Mouse (Mus musculus): ENCODE measurements around the gene Tmem80. TPM values are rescaled to one million over a fixed set of nuclear protein-coding genes. Genes with fewer than 3 reads are reported as not detected.

Tmem80 gene
- polyA plus RNA-seq, 1 experiment from 2014 or later, result 45.0 TPM

DNA sequence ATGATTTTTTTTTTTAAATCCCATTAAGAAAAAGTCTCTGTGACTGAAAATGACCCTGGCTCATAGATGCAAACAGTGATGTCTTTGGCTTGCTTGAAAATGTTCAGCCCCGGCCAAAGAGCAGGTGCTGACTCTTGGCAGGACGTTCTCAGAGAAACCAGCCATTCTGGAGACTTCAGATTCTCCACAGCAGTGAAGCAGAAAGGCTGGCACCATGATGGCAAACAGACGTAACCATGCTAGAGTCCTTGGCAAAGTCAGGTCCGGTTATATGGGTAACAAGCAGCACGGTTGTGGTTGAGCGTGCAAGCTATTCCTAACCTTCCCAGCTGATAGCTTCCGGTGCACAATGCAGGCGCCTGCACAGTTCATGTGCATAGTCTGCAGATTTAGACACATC is 28.4 kb upstream of the Tmem80 start:
- H3K4me1 ChIP-seq, result peaks cover 5% of the 10 kb centered on the region
- H3K4me3 ChIP-seq, result no peak overlapping the region
- no peak for ATAC-seq (ENCODE audit: low FRiP score, low read depth)
- H3K27me3 ChIP-seq, result peaks cover 24% of the 10 kb centered on the region
- 95% methylated on average over 8 of the region's 8 CpGs for WGBS
- H3K9me3 ChIP-seq, result no peaks in the 10 kb centered on the region
- no peak overlapping the region for H3K4me2 ChIP-seq (replicated peaks)
- peaks cover 76% of the 10 kb centered on the region for H3K36me3 ChIP-seq
- H3K27ac ChIP-seq, result no peak overlapping the region
- H3K9ac ChIP-seq, result no peak overlapping the region

DNA sequence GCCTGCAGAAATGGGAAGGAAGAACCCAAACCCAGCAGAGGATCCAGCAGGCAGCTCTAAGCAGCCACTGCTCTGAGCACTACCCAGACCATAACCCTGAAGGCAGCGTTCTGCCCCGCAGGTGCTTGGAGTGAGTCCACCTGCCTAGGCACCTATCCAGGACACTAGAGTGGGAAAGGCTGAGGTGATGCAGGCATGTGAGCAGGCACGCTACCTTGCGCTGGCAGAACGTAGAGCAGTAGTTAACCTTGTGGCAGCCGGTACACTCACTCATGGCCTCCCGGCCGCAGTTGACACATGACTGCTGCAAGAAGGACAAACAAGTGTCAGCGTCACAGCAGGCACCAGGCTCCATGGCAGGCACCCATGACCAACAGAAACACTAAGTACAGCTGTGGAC is 26.2 kb upstream of the Tmem80 start:
- Histone ChIP-seq H3K4me2 (replicated peaks) (no peak overlapping the region), H3K9me3 (no peaks in the 10 kb centered on the region), H3K27me3 (peaks cover 2% of the 10 kb centered on the region), H3K36me3 (peaks cover 94% of the 10 kb centered on the region), H3K4me1 (no peaks in the 10 kb centered on the region), H3K27ac (no peak overlapping the region), H3K9ac (no peak overlapping the region), H3K4me3 (no peak overlapping the region)
- WGBS, result 95% methylated on average over 9 of the region's 9 CpGs
- no peak for ATAC-seq (ENCODE audit: low FRiP score, low read depth)

DNA sequence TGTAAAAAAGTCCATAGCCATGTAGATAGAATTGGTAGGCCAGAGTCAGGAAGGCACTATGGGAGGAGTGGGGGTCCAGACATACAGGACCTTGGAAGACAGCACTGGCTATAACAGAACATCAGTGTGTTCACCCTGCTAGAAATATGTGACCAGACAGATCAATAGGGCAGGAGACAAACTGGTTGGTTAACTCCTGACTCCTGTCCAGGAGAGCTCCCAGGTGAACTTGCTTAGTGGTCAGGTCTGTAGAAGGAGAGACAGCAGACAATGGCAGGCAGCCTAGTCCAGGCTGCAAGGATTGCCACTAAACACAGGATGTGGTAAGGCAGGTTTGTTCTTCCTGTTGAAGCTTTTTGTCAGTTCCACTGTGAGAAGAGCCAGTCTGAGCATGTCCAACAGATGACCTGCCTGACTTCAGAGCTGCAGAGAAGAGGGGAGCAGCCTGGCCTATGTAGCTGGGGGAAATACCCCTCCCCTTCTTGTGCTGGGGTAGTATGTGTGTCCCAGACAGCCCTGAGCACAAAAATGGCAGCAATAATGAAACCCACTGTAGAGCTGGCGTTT is 24.8 kb upstream of the Tmem80 start:
- peaks cover 93% of the 10 kb centered on the region for H3K36me3 ChIP-seq
- 77% methylated on average over 1 of the region's 1 CpGs for WGBS
- H3K4me2 ChIP-seq (replicated peaks), result no peak overlapping the region
- no peaks in the 10 kb centered on the region for H3K9me3 ChIP-seq
- no peak overlapping the region for H3K27ac ChIP-seq
- H3K9ac ChIP-seq, result no peak overlapping the region
- H3K27me3 ChIP-seq, result no peaks in the 10 kb centered on the region
- no peak overlapping the region for H3K4me3 ChIP-seq
- no peak for ATAC-seq (ENCODE audit: low FRiP score, low read depth)
- H3K4me1 ChIP-seq, result no peaks in the 10 kb centered on the region

DNA sequence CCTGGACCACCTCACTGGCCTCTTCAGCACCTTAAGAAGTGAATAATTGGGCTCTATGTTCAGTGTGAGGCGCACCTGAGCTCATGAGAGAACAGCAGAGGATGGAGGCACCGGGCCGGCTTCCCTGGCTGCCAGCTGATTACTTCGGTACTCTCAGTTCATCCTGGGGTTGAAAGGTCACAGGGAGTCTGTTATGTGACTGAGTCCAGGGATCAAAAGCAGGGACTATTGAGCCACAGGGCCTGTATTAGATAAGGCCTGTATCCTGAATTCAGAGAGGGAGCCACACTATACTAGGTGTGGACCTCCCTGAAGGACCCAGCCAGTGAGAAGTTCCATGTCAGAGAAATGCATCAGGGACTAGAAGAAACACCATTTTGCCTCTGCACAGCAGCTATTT is 23.0 kb upstream of the Tmem80 start:
- H3K36me3 ChIP-seq, result peaks cover 98% of the 10 kb centered on the region
- no peak for ATAC-seq (ENCODE audit: low FRiP score, low read depth)
- no peak overlapping the region for H3K4me2 ChIP-seq (replicated peaks)
- 92% methylated on average over 4 of the region's 4 CpGs for WGBS
- H3K27me3 ChIP-seq, result no peaks in the 10 kb centered on the region
- no peaks in the 10 kb centered on the region for H3K9me3 ChIP-seq
- H3K27ac ChIP-seq, result no peak overlapping the region
- H3K9ac ChIP-seq, result no peak overlapping the region
- no peak overlapping the region for H3K4me3 ChIP-seq
- no peaks in the 10 kb centered on the region for H3K4me1 ChIP-seq

DNA sequence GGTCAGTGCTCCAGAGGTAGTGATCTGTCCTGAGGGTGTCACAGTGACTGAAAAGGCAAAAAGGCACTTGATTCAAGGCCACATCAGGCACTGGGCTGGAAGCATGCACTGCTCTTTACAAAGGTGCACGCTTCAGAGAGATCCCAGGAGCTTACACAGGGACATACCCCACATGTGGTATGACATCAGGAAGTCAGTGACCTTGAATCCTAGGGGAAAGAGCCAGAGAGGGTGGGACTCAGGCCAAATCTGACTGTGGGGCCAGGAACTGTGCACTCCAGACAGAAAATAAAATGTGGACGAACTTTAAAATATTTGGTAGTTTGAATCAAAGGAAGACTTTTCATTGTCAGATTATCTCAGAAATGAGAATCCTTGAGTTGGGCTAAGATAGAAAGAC is 13.1 kb upstream of the Tmem80 start:
- ATAC-seq (ENCODE audit: low FRiP score, low read depth), result no peak
- Histone ChIP-seq H3K4me2 (replicated peaks) (no peak overlapping the region), H3K27ac (no peak overlapping the region), H3K27me3 (no peaks in the 10 kb centered on the region), H3K9ac (no peak overlapping the region), H3K4me1 (no peaks in the 10 kb centered on the region), H3K4me3 (no peak overlapping the region), H3K36me3 (peaks cover 99% of the 10 kb centered on the region), H3K9me3 (no peaks in the 10 kb centered on the region)
- 85% methylated on average over 2 of the region's 2 CpGs for WGBS

DNA sequence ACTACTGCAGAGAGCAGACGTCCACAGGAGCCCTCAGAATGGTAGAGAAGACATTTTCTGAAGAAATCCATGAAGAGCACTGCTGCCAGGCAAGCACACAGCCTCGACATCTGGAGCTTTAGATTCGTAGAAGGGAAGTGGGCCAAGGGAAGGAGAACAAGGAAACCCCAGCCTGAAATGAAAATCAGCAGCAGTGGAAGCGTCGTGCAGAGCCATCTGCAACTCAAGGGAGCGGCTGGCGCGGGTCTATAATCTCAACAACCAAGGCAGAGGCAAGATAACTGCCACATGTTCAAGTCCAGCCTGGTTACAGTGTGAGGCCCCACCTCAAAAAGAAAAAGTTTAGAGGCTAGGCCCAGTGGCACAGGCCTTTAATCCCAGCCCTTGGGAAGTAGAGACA is 12.5 kb upstream of the Tmem80 start:
- H3K27me3 ChIP-seq, result no peaks in the 10 kb centered on the region
- H3K4me1 ChIP-seq, result no peaks in the 10 kb centered on the region
- H3K4me3 ChIP-seq, result no peak overlapping the region
- no peaks in the 10 kb centered on the region for H3K9me3 ChIP-seq
- 83% methylated on average over 8 of the region's 8 CpGs for WGBS
- H3K36me3 ChIP-seq, result peaks cover 97% of the 10 kb centered on the region
- H3K9ac ChIP-seq, result no peak overlapping the region
- ATAC-seq (ENCODE audit: low FRiP score, low read depth), result no peak
- no peak overlapping the region for H3K4me2 ChIP-seq (replicated peaks)
- H3K27ac ChIP-seq, result no peak overlapping the region

DNA sequence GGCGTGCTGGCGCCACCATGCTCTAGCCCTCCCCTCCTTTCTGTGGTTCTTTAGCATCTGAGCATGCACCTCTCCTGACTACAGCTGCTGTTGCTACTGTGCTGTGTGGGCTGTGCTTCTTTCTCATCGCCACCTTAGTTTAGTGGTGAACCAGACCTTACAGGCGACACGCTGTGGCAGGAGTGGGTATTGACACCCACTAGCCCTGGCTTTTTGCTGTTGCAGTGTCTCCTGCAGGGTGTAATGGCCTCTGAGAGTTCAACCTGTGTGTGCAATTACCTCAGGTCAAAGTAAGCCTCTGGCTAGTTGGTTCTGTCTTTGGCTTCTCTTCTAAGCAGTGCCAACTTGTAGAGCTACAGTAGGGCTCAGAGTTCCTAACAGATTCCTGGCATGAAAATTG is 11.6 kb upstream of the Tmem80 start:
- H3K9me3 ChIP-seq, result no peaks in the 10 kb centered on the region
- no peak for ATAC-seq (ENCODE audit: low FRiP score, low read depth)
- no peak overlapping the region for H3K4me2 ChIP-seq (replicated peaks)
- no peak overlapping the region for H3K4me3 ChIP-seq
- no peak overlapping the region for H3K9ac ChIP-seq
- WGBS, result 76% methylated on average over 5 of the region's 5 CpGs
- H3K36me3 ChIP-seq, result peaks cover 97% of the 10 kb centered on the region
- no peak overlapping the region for H3K27ac ChIP-seq
- H3K4me1 ChIP-seq, result no peaks in the 10 kb centered on the region
- H3K27me3 ChIP-seq, result no peaks in the 10 kb centered on the region

DNA sequence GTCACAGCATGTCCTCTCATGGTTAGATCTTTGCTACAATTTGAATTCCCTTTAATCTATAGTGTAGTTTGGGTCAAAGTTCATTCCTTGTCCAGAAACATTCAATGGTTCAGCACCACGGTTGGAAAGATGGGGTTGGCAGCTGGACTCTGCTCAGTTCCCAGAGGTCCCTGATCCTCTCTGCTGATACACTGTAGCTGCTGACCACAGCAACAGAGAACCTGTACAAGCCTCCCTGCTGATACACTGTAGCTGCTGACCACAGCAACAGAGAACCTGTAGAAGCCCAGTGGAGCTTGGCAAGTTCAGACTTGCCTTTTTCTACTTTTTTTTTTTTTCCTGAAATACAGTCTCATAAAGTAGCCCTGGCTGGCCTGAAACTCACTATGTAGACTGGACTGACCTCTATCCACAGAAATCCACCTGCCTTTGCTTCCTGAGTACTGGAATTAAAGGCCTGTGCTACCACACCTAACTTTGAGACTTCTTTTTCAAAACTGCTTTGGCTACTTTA is 9.9 kb upstream of the Tmem80 start:
- Histone ChIP-seq H3K27ac (no peak overlapping the region), H3K36me3 (peaks cover 97% of the 10 kb centered on the region), H3K27me3 (no peaks in the 10 kb centered on the region), H3K4me3 (no peak overlapping the region), H3K4me2 (replicated peaks) (no peak overlapping the region), H3K9me3 (no peaks in the 10 kb centered on the region), H3K4me1 (no peaks in the 10 kb centered on the region), H3K9ac (no peak overlapping the region)
- WGBS, result 88% methylated on average over 1 of the region's 1 CpGs
- ATAC-seq (ENCODE audit: low FRiP score, low read depth), result no peak

DNA sequence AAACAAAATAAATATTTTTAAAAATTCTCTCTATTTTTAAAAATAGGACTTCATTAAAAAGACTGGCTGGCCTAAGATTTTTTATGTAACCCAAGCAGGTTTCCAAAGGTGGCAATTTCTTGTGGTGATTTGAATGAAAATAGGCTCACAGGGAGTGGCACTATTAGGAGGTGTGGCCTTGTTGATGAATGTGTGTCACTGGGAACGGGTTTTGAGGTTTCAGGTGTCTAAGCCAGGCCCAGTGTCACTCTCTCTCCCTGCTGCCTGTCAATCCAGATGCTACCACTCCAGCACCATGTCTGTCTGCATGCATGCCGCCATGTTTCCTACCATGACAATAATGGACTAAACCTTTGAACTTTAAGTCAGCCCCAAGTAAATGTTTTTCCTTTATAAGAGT is 8.1 kb upstream of the Tmem80 start:
- H3K9ac ChIP-seq, result no peak overlapping the region
- H3K4me2 ChIP-seq (replicated peaks), result no peak overlapping the region
- no peak for ATAC-seq (ENCODE audit: low FRiP score, low read depth)
- H3K27ac ChIP-seq, result no peak overlapping the region
- H3K36me3 ChIP-seq, result peaks cover 99% of the 10 kb centered on the region
- H3K4me3 ChIP-seq, result no peak overlapping the region
- H3K4me1 ChIP-seq, result 0 out of 2 replicates have a peak, but pooled peaks cover 3% of the 10 kb centered on the region
- 68% methylated on average over 2 of the region's 2 CpGs for WGBS
- no peaks in the 10 kb centered on the region for H3K27me3 ChIP-seq
- no peaks in the 10 kb centered on the region for H3K9me3 ChIP-seq

DNA sequence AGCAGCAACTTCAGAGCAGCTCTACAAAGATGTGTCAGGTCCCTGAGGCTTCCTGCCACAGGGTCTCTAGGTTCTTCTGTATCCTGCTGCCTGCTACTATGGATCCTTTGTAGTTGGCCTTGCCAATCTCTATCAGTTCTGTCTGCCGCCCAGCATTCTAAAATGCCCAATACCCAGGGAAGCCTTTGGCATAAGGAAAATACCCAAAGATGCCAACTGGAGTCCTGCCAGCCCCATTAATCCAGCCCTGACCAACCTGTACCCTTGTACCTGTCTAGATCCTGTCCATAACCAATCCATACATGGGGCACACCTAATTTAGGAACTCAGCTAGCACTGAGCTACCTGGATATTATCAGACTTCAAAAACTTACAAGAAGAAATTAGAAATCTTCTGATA is 2.9 kb upstream of the Tmem80 start:
- H3K9ac ChIP-seq, result peak overlapping the region; percentile 19; the same call in 1 of the 2 replicates

DNA sequence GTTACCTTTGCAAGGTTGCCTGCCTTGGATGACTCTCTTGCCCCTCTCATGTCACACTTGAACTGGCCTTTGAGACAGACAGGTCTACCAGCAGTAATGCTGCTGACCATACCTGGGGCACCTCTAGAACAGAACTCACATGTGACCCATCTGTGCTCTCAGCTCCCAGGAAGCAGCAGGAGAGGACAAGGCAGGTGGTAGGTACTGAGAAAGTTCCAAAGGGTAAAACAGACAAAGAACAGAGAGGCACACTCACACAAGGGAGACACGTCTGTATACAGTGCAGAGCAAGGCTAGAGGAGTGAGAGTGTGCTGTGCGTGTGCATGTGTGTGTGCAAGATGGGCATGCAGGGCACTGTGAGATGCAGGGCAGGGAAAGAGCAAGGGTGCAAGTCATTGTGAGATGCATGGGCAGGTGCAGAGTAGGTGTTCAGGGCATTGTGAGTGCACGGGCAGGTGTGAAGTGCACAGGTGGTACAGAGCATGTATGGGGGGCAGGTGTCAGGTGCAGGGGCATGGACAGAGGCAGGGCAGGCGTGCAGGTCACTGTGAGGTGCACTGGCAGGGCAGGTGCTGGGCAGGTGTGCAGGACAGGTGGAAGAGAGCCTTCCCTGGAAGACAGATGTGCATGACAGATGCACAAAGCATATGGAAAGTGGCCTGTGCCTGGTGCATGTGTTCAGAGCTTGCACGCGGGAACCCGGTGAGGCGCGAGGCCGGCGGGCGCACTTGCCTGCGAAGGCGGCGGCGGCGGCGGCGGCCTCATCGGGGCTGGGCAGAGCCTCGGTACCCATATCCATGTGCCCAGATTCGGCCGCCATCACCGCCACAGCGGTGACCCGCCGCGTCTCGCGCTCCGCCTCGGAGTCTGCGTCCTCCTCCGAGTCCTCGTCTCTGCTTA is 743 bp upstream of the Tmem80 start:
- ATAC-seq (ENCODE audit: low FRiP score, low read depth), result peak; percentile 7
- peak overlapping the region; percentile 99 for H3K27ac ChIP-seq
- 5% methylated on average over 35 of the region's 35 CpGs for WGBS
- peaks cover 31% of the 10 kb centered on the region for H3K4me1 ChIP-seq
- peak overlapping the region; percentile 59 for H3K4me3 ChIP-seq
- no peaks in the 10 kb centered on the region for H3K27me3 ChIP-seq
- peak overlapping the region; percentile 98 for H3K4me2 ChIP-seq (replicated peaks)
- H3K9me3 ChIP-seq, result no peaks in the 10 kb centered on the region
- peaks cover 35% of the 10 kb centered on the region for H3K36me3 ChIP-seq
- H3K9ac ChIP-seq, result peak overlapping the region; percentile 91

More for the DNA sequence above, 2.9 kb upstream of the Tmem80 start:
- Histone ChIP-seq H3K4me3 (no peak overlapping the region), H3K4me1 (peaks cover 31% of the 10 kb centered on the region), H3K27ac (no peak overlapping the region), H3K9me3 (no peaks in the 10 kb centered on the region), H3K27me3 (no peaks in the 10 kb centered on the region), H3K36me3 (peaks cover 48% of the 10 kb centered on the region), H3K4me2 (replicated peaks) (no peak overlapping the region)
- WGBS, result 100% methylated on average over 1 of the region's 1 CpGs
- ATAC-seq (ENCODE audit: low FRiP score, low read depth), result no peak

DNA sequence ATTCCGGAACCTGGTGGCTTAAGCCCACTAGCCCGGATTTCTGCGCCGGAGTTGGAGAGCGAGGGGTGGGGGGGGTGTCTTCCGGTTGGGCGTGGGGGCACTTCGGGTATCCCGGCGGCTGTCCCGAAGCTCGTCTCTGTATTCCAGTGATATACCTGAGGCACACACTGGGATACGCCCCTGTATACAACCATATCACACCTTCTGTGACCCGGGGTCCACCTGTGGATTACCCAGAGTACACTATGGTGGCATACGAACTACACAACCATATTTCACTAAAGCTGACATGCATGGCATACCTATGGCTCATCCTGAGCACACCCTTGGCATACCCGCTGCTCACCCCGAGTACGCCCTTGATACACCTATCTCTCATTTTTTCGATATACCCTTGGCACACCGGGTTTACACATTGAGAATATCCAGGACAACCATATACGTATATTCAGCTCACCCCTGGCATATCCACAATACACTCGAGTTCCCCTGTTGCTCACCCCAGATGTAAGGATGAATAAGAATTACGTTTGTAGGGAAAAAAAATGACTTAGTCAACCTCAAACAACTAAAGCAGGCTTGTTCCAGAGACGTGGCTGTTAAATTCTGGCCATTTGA is 943 bp downstream of the Tmem80 start:
- no peaks in the 10 kb centered on the region for H3K27me3 ChIP-seq
- peak overlapping the region; percentile 91 for H3K9ac ChIP-seq
- WGBS, result 17% methylated on average over 24 of the region's 24 CpGs
- peak overlapping the region; percentile 73 for H3K4me2 ChIP-seq (replicated peaks)
- peak; percentile 13 for ATAC-seq (ENCODE audit: low FRiP score, low read depth)
- H3K4me1 ChIP-seq, result peaks cover 31% of the 10 kb centered on the region
- peak overlapping the region; percentile 99 for H3K27ac ChIP-seq
- peak overlapping the region; percentile 59 for H3K4me3 ChIP-seq
- H3K9me3 ChIP-seq, result no peaks in the 10 kb centered on the region
- H3K36me3 ChIP-seq, result peaks cover 26% of the 10 kb centered on the region

All from limb, embryonic 13.5 days (tissue).